Mouse (Mus musculus): ENCODE results near the gene Tbx22. TPM values are rescaled to one million over a fixed set of nuclear protein-coding genes. Genes with fewer than 3 reads are reported as not detected.

Tbx22 gene
- total RNA-seq (2014; rRNA removed) (not detected in 2 replicates), polyA plus RNA-seq (2015; fragmentation: Nextera tagmentation; extraction: Ambion mirVana) (0.07 and 0.10 TPM in 2 replicates)

DNA sequence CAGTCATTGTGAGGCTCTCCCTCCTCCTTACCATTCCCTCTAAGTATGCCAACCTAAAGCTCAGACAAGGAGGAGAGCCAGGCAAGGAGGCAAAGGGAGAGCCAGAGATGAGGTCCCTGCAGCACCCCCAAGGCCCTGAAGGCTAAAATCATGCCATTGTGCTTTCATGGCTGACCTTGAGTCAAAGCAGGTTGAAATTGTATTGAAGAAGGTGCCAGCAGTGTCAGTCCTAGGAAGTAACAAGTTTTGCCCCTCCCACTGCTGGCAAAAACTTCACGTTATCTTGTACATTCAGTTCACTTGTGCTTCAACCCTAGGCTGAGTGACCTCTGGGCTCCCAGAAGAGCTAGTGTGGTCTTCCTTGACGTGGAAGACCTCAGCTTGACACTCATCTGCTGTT lies at the start of gene Tbx22:
Gene Tbx22 (plus strand): TSS at position 301 of the 400 bp plus-strand sequence.
- ATAC-seq (ENCODE audit: low FRiP score) (no peak), DNase-seq (ENCODE audit: low spot score) (no peak)
- no peaks in the 10 kb centered on the region for H3K36me3 ChIP-seq (ENCODE audit: insufficient read depth, low read length)
- H3K9me3 ChIP-seq (ENCODE audit: low read length), result no peaks in the 10 kb centered on the region
- no peak within 1 kb of the TSS for H3K4me2 ChIP-seq (ENCODE audit: low read depth, low read length, poor library complexity, severe bottlenecking)
- H3K27me3 ChIP-seq (ENCODE audit: insufficient read depth, low read length), result no peaks in the 10 kb centered on the region
- no peak within 1 kb of the TSS for H3K4me3 ChIP-seq (ENCODE audit: low read depth, low read length)
- TF ChIP-seq CTCF (IDR thresholded peaks at IDR 0.05), result no peak
- H3K9ac ChIP-seq (replicated peaks; ENCODE audit: low read length, poor library complexity, severe bottlenecking), result no peak within 1 kb of the TSS
- no peak within 1 kb of the TSS for H3K27ac ChIP-seq (ENCODE audit: low read depth, low read length)
- 55% methylated on average over 2 of the region's 2 CpGs for WGBS
- no peaks in the 10 kb centered on the region for H3K4me1 ChIP-seq (ENCODE audit: insufficient read depth, low read length)

- H3K36me3 ChIP-seq (ENCODE audit: insufficient read depth, low read length), result no peaks in the 10 kb centered on the region
These were observed 913 bp downstream of the Tbx22 start for GRCm38 (mm10) chrX:107668677-107669076.

GRCm38 (mm10) chrX:107679203-107679602 lies 11.4 kb downstream of the Tbx22 start:
- no peak for ATAC-seq (ENCODE audit: low FRiP score)
- 6% methylated on average over 10 of the region's 10 CpGs for WGBS
- peak; percentile 32 for DNase-seq (ENCODE audit: low spot score)
- no peak for TF ChIP-seq CTCF (IDR thresholded peaks at IDR 0.05)
- Histone ChIP-seq H3K9me3 (ENCODE audit: low read length) (no peaks in the 10 kb centered on the region), H3K4me3 (ENCODE audit: low read depth, low read length) (peak overlapping the region; percentile 30), H3K4me1 (ENCODE audit: insufficient read depth, low read length) (no peaks in the 10 kb centered on the region), H3K27me3 (ENCODE audit: insufficient read depth, low read length) (peaks cover 9% of the 10 kb centered on the region; the same call in 1 of the 2 replicates), H3K4me2 (ENCODE audit: low read depth, low read length, poor library complexity, severe bottlenecking) (peak overlapping the region; percentile 49), H3K9ac (replicated peaks; ENCODE audit: low read length, poor library complexity, severe bottlenecking) (no peak overlapping the region), H3K36me3 (ENCODE audit: insufficient read depth, low read length) (no peaks in the 10 kb centered on the region), H3K27ac (ENCODE audit: low read depth, low read length) (no peak overlapping the region)

More at GRCm38 (mm10) chrX:107668677-107669076, 913 bp downstream of the Tbx22 start:
- WGBS, result 46% methylated on average over 1 of the region's 1 CpGs
- H3K4me2 ChIP-seq (ENCODE audit: low read depth, low read length, poor library complexity, severe bottlenecking), result no peak overlapping the region
- no peaks in the 10 kb centered on the region for H3K9me3 ChIP-seq (ENCODE audit: low read length)
- no peaks in the 10 kb centered on the region for H3K27me3 ChIP-seq (ENCODE audit: insufficient read depth, low read length)
- H3K4me3 ChIP-seq (ENCODE audit: low read depth, low read length), result no peak overlapping the region
- no peak for TF ChIP-seq CTCF (IDR thresholded peaks at IDR 0.05)
- no peaks in the 10 kb centered on the region for H3K4me1 ChIP-seq (ENCODE audit: insufficient read depth, low read length)
- DNase-seq (ENCODE audit: low spot score) (no peak), ATAC-seq (ENCODE audit: low FRiP score) (no peak)
- H3K9ac ChIP-seq (replicated peaks; ENCODE audit: low read length, poor library complexity, severe bottlenecking), result no peak overlapping the region
- H3K27ac ChIP-seq (ENCODE audit: low read depth, low read length), result no peak overlapping the region

- no peak for ATAC-seq (ENCODE audit: low FRiP score)
- no peak for TF ChIP-seq CTCF (IDR thresholded peaks at IDR 0.05)
- Histone ChIP-seq H3K4me2 (ENCODE audit: low read depth, low read length, poor library complexity, severe bottlenecking) (no peak overlapping the region), H3K9ac (replicated peaks; ENCODE audit: low read length, poor library complexity, severe bottlenecking) (no peak overlapping the region), H3K27ac (ENCODE audit: low read depth, low read length) (no peak overlapping the region), H3K4me3 (ENCODE audit: low read depth, low read length) (no peak overlapping the region), H3K9me3 (ENCODE audit: low read length) (no peaks in the 10 kb centered on the region), H3K36me3 (ENCODE audit: insufficient read depth, low read length) (no peaks in the 10 kb centered on the region), H3K4me1 (ENCODE audit: insufficient read depth, low read length) (no peaks in the 10 kb centered on the region), H3K27me3 (ENCODE audit: insufficient read depth, low read length) (no peaks in the 10 kb centered on the region)
- DNase-seq (ENCODE audit: low spot score), result no peak
- WGBS, result 91% methylated on average over 1 of the region's 1 CpGs
These were observed 40.8 kb downstream of the Tbx22 start for GRCm38 (mm10) chrX:107708584-107708983.

DNA sequence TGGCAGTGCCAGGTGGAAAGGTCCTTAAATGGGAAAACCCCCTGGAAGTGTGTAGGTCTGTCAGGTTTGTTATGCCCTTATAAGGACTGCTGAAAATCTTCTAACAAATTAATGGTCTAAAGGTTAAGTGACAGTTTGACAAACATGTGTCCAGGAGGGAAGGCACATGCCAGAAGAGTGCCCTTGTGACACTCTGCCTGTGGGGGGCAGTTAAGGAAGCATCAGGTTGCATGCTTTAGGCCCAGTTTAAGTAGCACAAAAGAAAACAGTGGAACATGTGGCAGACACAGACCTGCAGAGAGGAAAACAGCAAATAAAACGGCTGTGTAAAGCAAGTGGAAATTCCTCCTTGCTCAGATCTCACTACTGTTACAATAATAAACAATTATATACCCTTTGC lies 55.8 kb downstream of the Tbx22 start:
- no peaks in the 10 kb centered on the region for H3K36me3 ChIP-seq (ENCODE audit: insufficient read depth, low read length)
- TF ChIP-seq CTCF (IDR thresholded peaks at IDR 0.05), result no peak
- no peak for ATAC-seq (ENCODE audit: low FRiP score)
- no peaks in the 10 kb centered on the region for H3K27me3 ChIP-seq (ENCODE audit: insufficient read depth, low read length)
- H3K9ac ChIP-seq (replicated peaks; ENCODE audit: low read length, poor library complexity, severe bottlenecking), result no peak overlapping the region
- 22% methylated on average over 1 of the region's 1 CpGs for whole genome bisulfite sequencing
- H3K4me2 ChIP-seq (ENCODE audit: low read depth, low read length, poor library complexity, severe bottlenecking), result no peak overlapping the region
- no peaks in the 10 kb centered on the region for H3K4me1 ChIP-seq (ENCODE audit: insufficient read depth, low read length)
- no peak overlapping the region for H3K27ac ChIP-seq (ENCODE audit: low read depth, low read length)
- DNase-seq (ENCODE audit: low spot score), result no peak
- H3K4me3 ChIP-seq (ENCODE audit: low read depth, low read length), result no peak overlapping the region
- no peaks in the 10 kb centered on the region for H3K9me3 ChIP-seq (ENCODE audit: low read length)

Other genes with a start within 250 kb of the Tbx22 start
- 0.61 TPM in 1 of 2 replicates, not detected in the other for gene Tent5d, start 124.6 kb downstream of the Tbx22 start, total RNA-seq (2014; rRNA removed)
- gene Tent5d, start 124.6 kb downstream of the Tbx22 start, polyA plus RNA-seq (2015; fragmentation: Nextera tagmentation; extraction: Ambion mirVana), result 0.17 TPM in 1 of 2 replicates, not detected in the other
- 31.7 and 37.1 TPM in 2 replicates for gene 2610002M06Rik, start 148.4 kb downstream of the Tbx22 start, total RNA-seq (2014; rRNA removed)
- gene 2610002M06Rik, start 148.4 kb downstream of the Tbx22 start, polyA plus RNA-seq (2015; fragmentation: Nextera tagmentation; extraction: Ambion mirVana), result 17.5 and 17.9 TPM in 2 replicates

All from midbrain, postnatal 0 days (tissue).